Mouse (Mus musculus): ENCODE data around the gene Cyp4x1. TPM values are rescaled to one million over a fixed set of nuclear protein-coding genes. Genes with fewer than 3 reads are reported as not detected.

Gene Cyp4x1
- polyA plus RNA-seq, 2 experiments, result 0.06 to 0.08 TPM

GRCm38 (mm10) chr4:115058317-115058761 is 75.7 kb downstream of the Cyp4x1 start:
- Histone ChIP-seq H3K27ac (peak overlapping the region; percentile 93), H3K36me3 (replicated peaks; ENCODE audit: control insufficient read depth, insufficient read depth, low read depth) (peaks cover 26% of the 10 kb centered on the region)

GRCm38 (mm10) chr4:115057674-115058316 is 76.3 kb downstream of the Cyp4x1 start:
- peaks cover 12% of the 10 kb centered on the region for H3K27me3 ChIP-seq (ENCODE audit: control insufficient read depth, insufficient read depth, low read length)
- no peak for DNase-seq (ENCODE audit: low read depth in 3 of 3, low spot score in 3 of 3)
- peak overlapping the region; percentile 93 to 98 for H3K4me3 ChIP-seq (ENCODE audit: insufficient read depth in 1 of 2, low read depth in 2 of 2, low read length in 2 of 2)
- WGBS (ENCODE audit: insufficient replicate concordance), result under 1% methylated on average over 33 of the region's 33 CpGs
- peak overlapping the region; percentile 93 for H3K27ac ChIP-seq
- peak overlapping the region; percentile 100 for H3K4me2 ChIP-seq (ENCODE audit: low read depth)
- H3K36me3 ChIP-seq (replicated peaks; ENCODE audit: control insufficient read depth, insufficient read depth, low read depth), result peaks cover 20% of the 10 kb centered on the region
- TF ChIP-seq CTCF (IDR thresholded peaks at IDR 0.05; ENCODE audit: low read depth), result no peak
- no peak for TF ChIP-seq EP300 (IDR thresholded peaks at IDR 0.05; ENCODE audit: low read depth)
- H3K9me3 ChIP-seq (ENCODE audit: control insufficient read depth, low read length), result no peaks in the 10 kb centered on the region
- peak; percentile 6; the same call in 1 of the 2 replicates for ATAC-seq (ENCODE audit: insufficient read depth)
- peak overlapping the region; percentile 100 for H3K9ac ChIP-seq (replicated peaks)
- H3K4me1 ChIP-seq (replicated peaks; ENCODE audit: control insufficient read depth in 2 of 2, insufficient read depth in 2 of 2, low read length in 1 of 2), result peaks cover 27 to 30% of the 10 kb centered on the region in 2 experiments

More at GRCm38 (mm10) chr4:115058317-115058761, 75.7 kb downstream of the Cyp4x1 start:
- Histone ChIP-seq H3K27me3 (ENCODE audit: control insufficient read depth, insufficient read depth, low read length) (peaks cover 16% of the 10 kb centered on the region), H3K9me3 (ENCODE audit: control insufficient read depth, low read length) (no peaks in the 10 kb centered on the region), H3K9ac (replicated peaks) (peak overlapping the region; percentile 100), H3K4me3 (ENCODE audit: insufficient read depth in 1 of 2, low read depth in 2 of 2, low read length in 2 of 2) (peak overlapping the region; percentile 93 to 98), H3K4me1 (replicated peaks; ENCODE audit: control insufficient read depth in 2 of 2, insufficient read depth in 2 of 2, low read length in 1 of 2) (peaks cover 23 to 25% of the 10 kb centered on the region in 2 experiments), H3K4me2 (ENCODE audit: low read depth) (peak overlapping the region; percentile 100)
- no peak for ATAC-seq (ENCODE audit: insufficient read depth)
- 0% methylated on average over 20 of the region's 20 CpGs for WGBS (ENCODE audit: insufficient replicate concordance)
- TF ChIP-seq EP300 (IDR thresholded peaks at IDR 0.05; ENCODE audit: low read depth) (no peak), CTCF (IDR thresholded peaks at IDR 0.05; ENCODE audit: low read depth) (no peak)
- DNase-seq (ENCODE audit: low read depth in 3 of 3, low spot score in 3 of 3), result no peak

GRCm38 (mm10) chr4:115056921-115057673 is 77.0 kb downstream of the Cyp4x1 start:
- Histone ChIP-seq H3K9ac (replicated peaks) (peak overlapping the region; percentile 100), H3K9me3 (ENCODE audit: control insufficient read depth, low read length) (no peaks in the 10 kb centered on the region), H3K27me3 (ENCODE audit: control insufficient read depth, insufficient read depth, low read length) (peaks cover 8% of the 10 kb centered on the region), H3K4me2 (ENCODE audit: low read depth) (peak overlapping the region; percentile 100), H3K4me3 (ENCODE audit: insufficient read depth in 1 of 2, low read depth in 2 of 2, low read length in 2 of 2) (peak overlapping the region; percentile 93 to 98), H3K4me1 (replicated peaks; ENCODE audit: control insufficient read depth in 2 of 2, insufficient read depth in 2 of 2, low read length in 1 of 2) (peaks cover 34 to 36% of the 10 kb centered on the region in 2 experiments), H3K36me3 (replicated peaks; ENCODE audit: control insufficient read depth, insufficient read depth, low read depth) (peaks cover 14% of the 10 kb centered on the region), H3K27ac (peak overlapping the region; percentile 93)
- 1% methylated on average over 48 of the region's 48 CpGs for WGBS (ENCODE audit: insufficient replicate concordance)
- TF ChIP-seq CTCF (IDR thresholded peaks at IDR 0.05; ENCODE audit: low read depth), result no peak
- TF ChIP-seq EP300 (IDR thresholded peaks at IDR 0.05; ENCODE audit: low read depth), result no peak
- ATAC-seq (ENCODE audit: insufficient read depth), result peak; percentile 45
- no peak for DNase-seq (ENCODE audit: low read depth in 3 of 3, low spot score in 3 of 3)

GRCm38 (mm10) chr4:115056371-115056920 is 77.6 kb downstream of the Cyp4x1 start, which contains the start of gene Tal1:
TSS of gene Tal1 (plus strand) at chr4:115056426.
- H3K4me3 ChIP-seq (ENCODE audit: insufficient read depth in 1 of 2, low read depth in 2 of 2, low read length in 2 of 2), result peak within 1 kb of the TSS; percentile 93 to 98
- H3K9me3 ChIP-seq (ENCODE audit: control insufficient read depth, low read length), result no peaks in the 10 kb centered on the region
- H3K9ac ChIP-seq (replicated peaks), result peak within 1 kb of the TSS; percentile 100
- H3K27me3 ChIP-seq (ENCODE audit: control insufficient read depth, insufficient read depth, low read length), result peaks cover 8% of the 10 kb centered on the region
- peaks cover 14% of the 10 kb centered on the region for H3K36me3 ChIP-seq (replicated peaks; ENCODE audit: control insufficient read depth, insufficient read depth, low read depth)
- peak within 1 kb of the TSS; percentile 100 for H3K4me2 ChIP-seq (ENCODE audit: low read depth)
- TF ChIP-seq EP300 (IDR thresholded peaks at IDR 0.05; ENCODE audit: low read depth) (peak; percentile 94), CTCF (IDR thresholded peaks at IDR 0.05; ENCODE audit: low read depth) (no peak)
- peak; percentile 83 for ATAC-seq (ENCODE audit: insufficient read depth)
- under 1% methylated on average over 60 of the region's 60 CpGs for WGBS (ENCODE audit: insufficient replicate concordance)
- peaks cover 38 to 41% of the 10 kb centered on the region in 2 experiments for H3K4me1 ChIP-seq (replicated peaks; ENCODE audit: control insufficient read depth in 2 of 2, insufficient read depth in 2 of 2, low read length in 1 of 2)
- peak within 1 kb of the TSS; percentile 93 for H3K27ac ChIP-seq
- peak; percentile 86 to 89 (median 87) for DNase-seq (ENCODE audit: low read depth in 3 of 3, low spot score in 3 of 3)

Other genes starting within 250 kb of the Cyp4x1 start
- 0.02 TPM in 2 replicates for gene Foxd2, start 225.4 kb downstream of the Cyp4x1 start, polyA plus RNA-seq (2012; rRNA removed)
- not detected in 2 replicates for gene Foxd2, start 225.4 kb downstream of the Cyp4x1 start, polyA plus RNA-seq (2014; fragmentation: Nextera tagmentation; extraction: Ambion mirVana)
- gene Foxe3, start 208.3 kb downstream of the Cyp4x1 start, polyA plus RNA-seq (2012; rRNA removed), result not detected in 2 replicates
- gene Foxe3, start 208.3 kb downstream of the Cyp4x1 start, polyA plus RNA-seq (2014; fragmentation: Nextera tagmentation; extraction: Ambion mirVana), result not detected in 2 replicates
- gene Cmpk1, start 147.0 kb downstream of the Cyp4x1 start, polyA plus RNA-seq (2012; rRNA removed), result 11.8 and 17.9 TPM in 2 replicates
- 61.0 and 67.4 TPM in 2 replicates for gene Cmpk1, start 147.0 kb downstream of the Cyp4x1 start, polyA plus RNA-seq (2014; fragmentation: Nextera tagmentation; extraction: Ambion mirVana)
- 6.1 and 8.7 TPM in 2 replicates for gene Stil, start 134.1 kb downstream of the Cyp4x1 start, polyA plus RNA-seq (2012; rRNA removed)
- gene Stil, start 134.1 kb downstream of the Cyp4x1 start, polyA plus RNA-seq (2014; fragmentation: Nextera tagmentation; extraction: Ambion mirVana), result 12.1 and 12.9 TPM in 2 replicates
- gene Tal1, start 77.9 kb downstream of the Cyp4x1 start, polyA plus RNA-seq (2012; rRNA removed), result 72.6 and 74.7 TPM in 2 replicates
- gene Tal1, start 77.9 kb downstream of the Cyp4x1 start, polyA plus RNA-seq (2014; fragmentation: Nextera tagmentation; extraction: Ambion mirVana), result 55.6 and 60.9 TPM in 2 replicates
- 20.5 and 24.5 TPM in 2 replicates for gene Pdzk1ip1, start 45.6 kb downstream of the Cyp4x1 start, polyA plus RNA-seq (2012; rRNA removed)
- 24.4 and 30.5 TPM in 2 replicates for gene Pdzk1ip1, start 45.6 kb downstream of the Cyp4x1 start, polyA plus RNA-seq (2014; fragmentation: Nextera tagmentation; extraction: Ambion mirVana)
- gene Cyp4a29, start 107.8 kb upstream of the Cyp4x1 start, polyA plus RNA-seq (2012; rRNA removed), result not detected in 2 replicates
- gene Cyp4a29, start 107.8 kb upstream of the Cyp4x1 start, polyA plus RNA-seq (2014; fragmentation: Nextera tagmentation; extraction: Ambion mirVana), result not detected in 2 replicates
- 0.01 TPM in 1 of 2 replicates, not detected in the other for gene Cyp4a12a, start 164.8 kb upstream of the Cyp4x1 start, polyA plus RNA-seq (2012; rRNA removed)
- gene Cyp4a12a, start 164.8 kb upstream of the Cyp4x1 start, polyA plus RNA-seq (2014; fragmentation: Nextera tagmentation; extraction: Ambion mirVana), result 0.05 TPM in 1 of 2 replicates, not detected in the other